Mouse (Mus musculus) kidney, adult 10 weeks (tissue): ENCODE data around the gene Tlr7. TPM values are rescaled to one million over a fixed set of nuclear protein-coding genes. Genes with fewer than 3 reads are reported as not detected.

ENCODE experiments used
- polyA plus RNA-seq: library from polyadenylated mRNA; stranded (reverse); fragments of 350-450 nt; fragmentation: Illumina TruSeq; extraction: RNeasy Lipid Tissue Mini Kit (QIAGEN cat#74804); gene quantifications from one replicate; pipeline ENCODE4 v1.2.3, GENCODE M21; 2014; ENCODE audit warnings: low read depth, low replicate concordance

Gene Tlr7
- 4.7 TPM for polyA plus RNA-seq

DNA sequence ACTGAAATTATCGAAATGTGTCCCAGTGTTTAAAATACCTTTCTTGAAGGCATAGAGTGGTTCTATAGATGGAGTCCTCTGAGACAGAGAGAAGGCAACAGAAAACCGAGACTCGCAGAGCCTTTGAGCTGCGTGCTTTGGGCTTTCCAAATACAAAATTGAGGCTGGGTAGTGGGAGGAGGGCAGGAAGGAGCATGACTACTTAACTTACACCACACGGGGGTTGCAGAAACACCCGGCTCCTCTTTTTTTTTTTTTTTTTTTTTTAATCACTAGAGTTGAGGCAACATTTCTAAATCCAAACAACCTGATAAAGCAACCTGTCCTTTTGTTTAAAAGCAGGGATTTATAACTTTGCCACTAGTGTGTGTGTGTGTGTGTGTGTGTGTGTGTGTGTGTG lies at the start of gene Tlr7:
Gene Tlr7 (minus strand): TSS at position 160 of the 400 bp plus-strand sequence.

DNA sequence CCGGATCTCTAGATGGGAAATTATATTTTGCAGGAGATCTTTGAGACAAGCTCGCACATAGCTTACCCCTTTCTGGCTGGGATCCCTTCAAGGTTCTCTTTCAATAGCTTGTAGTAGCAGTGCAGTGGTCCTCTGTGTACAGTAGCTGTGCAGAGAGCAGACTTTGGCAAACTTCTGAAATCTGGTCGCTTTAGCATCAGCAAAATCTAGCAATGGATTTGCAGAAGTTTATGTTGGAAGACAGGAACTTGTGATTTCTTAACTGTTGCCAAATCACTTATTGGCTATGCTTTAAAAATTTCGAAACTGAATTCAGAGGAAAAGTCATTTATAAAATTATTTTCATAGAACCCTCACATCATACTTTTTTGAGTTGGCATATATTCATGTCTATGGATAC lies 66.3 kb downstream of the Tlr7 start, which contains the start of gene Tlr8:
Gene Tlr8 (minus strand): TSS at position 244 of the 400 bp plus-strand sequence.

Other genes starting within 250 kb of the Tlr7 start
- 807 TPM for gene Tmsb4x, start 121.2 kb downstream of the Tlr7 start, polyA plus RNA-seq
- gene Tlr8, start 66.2 kb downstream of the Tlr7 start, polyA plus RNA-seq = 0.89 TPM
- gene Prps2, start 52.2 kb upstream of the Tlr7 start, polyA plus RNA-seq = 220 TPM